Mouse (Mus musculus) heart, embryonic 10.5 days (tissue): ENCODE results near the gene Dnmt3b. TPM values are rescaled to one million over a fixed set of nuclear protein-coding genes. Genes with fewer than 3 reads are reported as not detected.

Experiments
- DNase-seq: peaks from one replicate; pipeline ENCODE4 v3.0.0-alpha.2; 2017; ENCODE audit warnings: low spot score
- H3K27ac ChIP-seq: fragments of 300-500 bp; sonication (generic); 2 replicates; pipeline ENCODE4 v1.5.1; 2016; ENCODE audit warnings: mild to moderate bottlenecking
- H3K27me3 ChIP-seq: fragments of 300-500 bp; sonication (generic); 2 replicates; pipeline ENCODE4 v1.6.1; 2016; ENCODE audit warnings: mild to moderate bottlenecking; ENCODE audit not compliant: poor library complexity, insufficient read depth, severe bottlenecking
- H3K36me3 ChIP-seq: fragments of 300-500 bp; sonication (generic); 2 replicates; pipeline ENCODE4 v1.6.1; 2016; ENCODE audit warnings: mild to moderate bottlenecking, moderate library complexity
- H3K4me1 ChIP-seq: fragments of 300-500 bp; sonication (generic); 2 replicates; pipeline ENCODE4 v1.6.1; 2016; ENCODE audit warnings: mild to moderate bottlenecking
- H3K4me3 ChIP-seq: fragments of 300-500 bp; sonication (generic); 2 replicates; pipeline ENCODE4 v1.5.1; 2016; ENCODE audit warnings: mild to moderate bottlenecking, moderate library complexity
- H3K9me3 ChIP-seq: fragments of 300-500 bp; sonication (generic); 2 replicates; pipeline ENCODE4 v1.6.1; 2016; ENCODE audit warnings: mild to moderate bottlenecking, moderate library complexity
- WGBS: fragments of 180-500 bp; shearing (Covaris S2); methylation state at CpG from one replicate; pipeline ENCODE4 v1.1.7; 2016; 5-methylcytosine and 5-hydroxymethylcytosine counted together
- polyA plus RNA-seq: library from polyadenylated mRNA; unstranded; fragments of >200 nt; fragmentation: Nextera tagmentation; extraction: Ambion mirVana; gene quantifications from 2 replicates; pipeline ENCODE4 v1.2.1, GENCODE M21; 2016

Gene Dnmt3b
- 10.2 and 17.0 TPM in 2 replicates for polyA plus RNA-seq

GRCm38 (mm10) chr2:153649298-153650013 is at the start of gene Dnmt3b:
Dnmt3b (plus strand) TSS chr2:153649450.
- no peaks in the 10 kb centered on the region for H3K9me3 ChIP-seq
- H3K36me3 ChIP-seq, result no peaks in the 10 kb centered on the region
- H3K27me3 ChIP-seq, result peaks cover 11% of the 10 kb centered on the region; the same call in 1 of the 2 replicates
- DNase-seq, result peak; percentile 78
- peak within 1 kb of the TSS; percentile 94 for H3K27ac ChIP-seq
- under 1% methylated on average over 89 of the region's 93 CpGs for WGBS
- peak within 1 kb of the TSS; percentile 92 for H3K4me3 ChIP-seq
- peaks cover 32% of the 10 kb centered on the region for H3K4me1 ChIP-seq

GRCm38 (mm10) chr2:153600021-153600666 is 49.1 kb upstream of the Dnmt3b start:
- Histone ChIP-seq H3K27ac (peak overlapping the region; percentile 74), H3K4me3 (no peak overlapping the region), H3K9me3 (no peaks in the 10 kb centered on the region), H3K36me3 (no peaks in the 10 kb centered on the region), H3K27me3 (no peaks in the 10 kb centered on the region), H3K4me1 (peaks cover 32% of the 10 kb centered on the region)
- 63% methylated on average over 6 of the region's 6 CpGs for WGBS
- DNase-seq, result no peak

- Histone ChIP-seq H3K4me3 (no peak overlapping the region), H3K27ac (peak overlapping the region; percentile 74), H3K27me3 (no peaks in the 10 kb centered on the region), H3K36me3 (no peaks in the 10 kb centered on the region), H3K9me3 (no peaks in the 10 kb centered on the region), H3K4me1 (peaks cover 32% of the 10 kb centered on the region)
- 57% methylated on average over 16 of the region's 16 CpGs for WGBS
- DNase-seq, result no peak
These were observed 48.3 kb upstream of the Dnmt3b start for GRCm38 (mm10) chr2:153600667-153601648.

GRCm38 (mm10) chr2:153603724-153604123 is 45.5 kb upstream of the Dnmt3b start:
- Histone ChIP-seq H3K36me3 (no peaks in the 10 kb centered on the region), H3K4me1 (peaks cover 31% of the 10 kb centered on the region), H3K27ac (no peak overlapping the region), H3K27me3 (no peaks in the 10 kb centered on the region), H3K4me3 (no peak overlapping the region), H3K9me3 (no peaks in the 10 kb centered on the region)
- 36% methylated on average over 4 of the region's 4 CpGs for WGBS
- DNase-seq, result no peak

GRCm38 (mm10) chr2:153606421-153606820 is 42.8 kb upstream of the Dnmt3b start:
- H3K27me3 ChIP-seq, result no peaks in the 10 kb centered on the region
- WGBS, result 86% methylated on average over 3 of the region's 3 CpGs
- no peak overlapping the region for H3K27ac ChIP-seq
- no peaks in the 10 kb centered on the region for H3K9me3 ChIP-seq
- no peak overlapping the region for H3K4me3 ChIP-seq
- DNase-seq, result no peak
- H3K4me1 ChIP-seq, result peaks cover 42% of the 10 kb centered on the region
- H3K36me3 ChIP-seq, result no peaks in the 10 kb centered on the region

- DNase-seq, result no peak
- H3K27me3 ChIP-seq, result no peaks in the 10 kb centered on the region
- peaks cover 53% of the 10 kb centered on the region for H3K4me1 ChIP-seq
- no peaks in the 10 kb centered on the region for H3K9me3 ChIP-seq
- WGBS, result 78% methylated on average over 13 of the region's 13 CpGs
- H3K4me3 ChIP-seq, result no peak overlapping the region
- peak overlapping the region; percentile 57; the same call in 1 of the 2 replicates for H3K27ac ChIP-seq
- no peaks in the 10 kb centered on the region for H3K36me3 ChIP-seq
These were observed 41.3 kb upstream of the Dnmt3b start for GRCm38 (mm10) chr2:153607870-153608515.

GRCm38 (mm10) chr2:153609058-153609457 is 40.2 kb upstream of the Dnmt3b start:
- WGBS, result 68% methylated on average over 8 of the region's 8 CpGs
- Histone ChIP-seq H3K36me3 (no peaks in the 10 kb centered on the region), H3K27ac (no peak overlapping the region), H3K4me3 (no peak overlapping the region), H3K27me3 (no peaks in the 10 kb centered on the region), H3K9me3 (no peaks in the 10 kb centered on the region), H3K4me1 (peaks cover 54% of the 10 kb centered on the region)
- DNase-seq, result no peak

GRCm38 (mm10) chr2:153609548-153609947 is 39.7 kb upstream of the Dnmt3b start:
- 5% methylated on average over 9 of the region's 9 CpGs for WGBS
- peak overlapping the region; percentile 94 for H3K27ac ChIP-seq
- H3K27me3 ChIP-seq, result no peaks in the 10 kb centered on the region
- peaks cover 52% of the 10 kb centered on the region for H3K4me1 ChIP-seq
- no peaks in the 10 kb centered on the region for H3K36me3 ChIP-seq
- DNase-seq, result peak; percentile 94
- H3K4me3 ChIP-seq, result no peak overlapping the region
- H3K9me3 ChIP-seq, result no peaks in the 10 kb centered on the region

GRCm38 (mm10) chr2:153610426-153611240 is 38.6 kb upstream of the Dnmt3b start:
- peak; percentile 88 for DNase-seq
- H3K4me3 ChIP-seq, result peak overlapping the region; percentile 22; the same call in 1 of the 2 replicates
- peaks cover 52% of the 10 kb centered on the region for H3K4me1 ChIP-seq
- H3K9me3 ChIP-seq, result no peaks in the 10 kb centered on the region
- no peaks in the 10 kb centered on the region for H3K27me3 ChIP-seq
- H3K36me3 ChIP-seq, result peaks cover 5% of the 10 kb centered on the region; the same call in 1 of the 2 replicates
- peak overlapping the region; percentile 94 for H3K27ac ChIP-seq
- WGBS, result 10% methylated on average over 14 of the region's 14 CpGs

- peaks cover 52% of the 10 kb centered on the region for H3K4me1 ChIP-seq
- peak overlapping the region; percentile 22; the same call in 1 of the 2 replicates for H3K4me3 ChIP-seq
- DNase-seq, result no peak
- 54% methylated on average over 7 of the region's 7 CpGs for WGBS
- no peaks in the 10 kb centered on the region for H3K27me3 ChIP-seq
- H3K27ac ChIP-seq, result peak overlapping the region; percentile 94
- H3K9me3 ChIP-seq, result no peaks in the 10 kb centered on the region
- peaks cover 5% of the 10 kb centered on the region; the same call in 1 of the 2 replicates for H3K36me3 ChIP-seq
These were observed 38.0 kb upstream of the Dnmt3b start for GRCm38 (mm10) chr2:153611241-153611630.

GRCm38 (mm10) chr2:153611743-153612142 is 37.5 kb upstream of the Dnmt3b start:
- WGBS, result 91% methylated on average over 1 of the region's 1 CpGs
- H3K27me3 ChIP-seq, result no peaks in the 10 kb centered on the region
- H3K36me3 ChIP-seq, result peaks cover 8% of the 10 kb centered on the region; the same call in 1 of the 2 replicates
- H3K9me3 ChIP-seq, result no peaks in the 10 kb centered on the region
- H3K4me3 ChIP-seq, result no peak overlapping the region
- peaks cover 52% of the 10 kb centered on the region for H3K4me1 ChIP-seq
- DNase-seq, result no peak
- peak overlapping the region; percentile 94; the same call in 1 of the 2 replicates for H3K27ac ChIP-seq
